Mouse (Mus musculus) liver, postnatal 0 days (tissue): ENCODE results near the gene Nudt13.

Experiments used
- CTCF ChIP-seq: sonication (generic); IDR thresholded peaks from 2 replicates; pipeline ENCODE4 v1.5.1; 2016; ENCODE audit warnings: antibody characterized with exemption, low read depth
- EP300 ChIP-seq: IDR thresholded peaks from 2 replicates; pipeline ENCODE4 v1.6.1; 2016; ENCODE audit warnings: antibody characterized with exemption, low read depth, mild to moderate bottlenecking

GRCm38 (mm10) chr14:20324196-20324595, 29.7 kb downstream of the Nudt13 start:
- no peak for TF ChIP-seq EP300
- TF ChIP-seq CTCF: no peak
